Mouse (Mus musculus): ENCODE measurements around the gene Smok2a. TPM values are rescaled to one million over a fixed set of nuclear protein-coding genes. Genes with fewer than 3 reads are reported as not detected.

The Smok2a gene
- polyA plus RNA-seq (2014; fragmentation: Illumina TruSeq; extraction: RNeasy Lipid Tissue Mini Kit (QIAGEN cat#74804); ENCODE audit: low read depth, low replicate concordance), result 15.8 TPM

DNA sequence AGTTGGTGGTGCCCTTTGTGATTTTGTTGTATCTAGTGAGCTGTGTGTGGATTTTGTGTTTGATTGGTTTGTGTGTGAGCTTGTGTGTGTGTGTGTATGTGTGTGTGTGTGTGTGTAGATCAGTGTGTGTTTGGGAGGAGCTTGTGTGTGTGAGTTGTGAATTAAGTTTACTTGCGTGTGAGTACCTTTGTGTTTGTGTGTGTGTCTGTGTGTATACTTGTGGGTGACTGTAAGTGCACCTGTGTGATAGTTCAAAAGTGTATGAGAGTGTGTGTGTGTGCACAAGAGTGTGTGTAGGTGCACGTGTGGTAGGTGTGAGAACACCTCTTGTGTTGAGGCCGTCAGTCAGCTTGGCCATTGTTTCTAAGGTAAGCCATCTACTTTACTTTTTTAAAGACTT is at the start of gene Smok2a:
Smok2a (plus strand) TSS at position 301 of the 400 bp plus-strand sequence.

DNA sequence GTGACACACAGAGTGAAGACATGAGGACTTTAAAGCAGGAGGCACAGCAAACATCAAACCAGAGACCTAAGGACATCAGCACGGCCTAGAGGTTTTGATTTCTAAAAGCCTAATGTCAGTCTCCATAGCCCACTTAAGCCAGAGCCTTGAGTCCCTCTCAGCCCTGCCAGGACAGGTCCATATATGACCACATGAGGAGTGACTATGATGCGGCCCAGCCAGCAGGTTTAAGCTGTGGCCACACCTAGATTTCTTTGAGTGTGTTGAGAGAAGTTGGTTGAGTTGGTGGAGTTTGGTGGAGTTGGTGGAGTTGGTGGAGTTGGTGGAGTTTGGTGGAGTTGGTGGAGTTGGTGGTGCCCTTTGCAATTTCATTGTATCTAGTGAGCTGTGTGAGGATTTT is 9.0 kb downstream of the Smok2a start, which contains the start of gene Smok2b:
Smok2b (plus strand) TSS at position 301 of the 400 bp plus-strand sequence.

Other genes with a start within 250 kb of the Smok2a start
- gene Wtap, start 227.0 kb upstream of the Smok2a start, polyA plus RNA-seq (2014; fragmentation: Illumina TruSeq; extraction: RNeasy Lipid Tissue Mini Kit (QIAGEN cat#74804); ENCODE audit: low read depth, low replicate concordance), result 40.8 TPM
- 62.3 TPM for gene Sod2, start 214.3 kb upstream of the Smok2a start, polyA plus RNA-seq (2014; fragmentation: Illumina TruSeq; extraction: RNeasy Lipid Tissue Mini Kit (QIAGEN cat#74804); ENCODE audit: low read depth, low replicate concordance)
- not detected for gene Gpr31b, start 168.9 kb upstream of the Smok2a start, polyA plus RNA-seq (2014; fragmentation: Illumina TruSeq; extraction: RNeasy Lipid Tissue Mini Kit (QIAGEN cat#74804); ENCODE audit: low read depth, low replicate concordance)
- gene Tcp10b, start 160.1 kb upstream of the Smok2a start, polyA plus RNA-seq (2014; fragmentation: Illumina TruSeq; extraction: RNeasy Lipid Tissue Mini Kit (QIAGEN cat#74804); ENCODE audit: low read depth, low replicate concordance), result 288 TPM
- gene Unc93a, start 89.4 kb upstream of the Smok2a start, polyA plus RNA-seq (2014; fragmentation: Illumina TruSeq; extraction: RNeasy Lipid Tissue Mini Kit (QIAGEN cat#74804); ENCODE audit: low read depth, low replicate concordance), result 3.7 TPM
- 13.8 TPM for gene Smok2b, start 9.1 kb downstream of the Smok2a start, polyA plus RNA-seq (2014; fragmentation: Illumina TruSeq; extraction: RNeasy Lipid Tissue Mini Kit (QIAGEN cat#74804); ENCODE audit: low read depth, low replicate concordance)
- 386 TPM for gene Tcp10c, start 133.4 kb downstream of the Smok2a start, polyA plus RNA-seq (2014; fragmentation: Illumina TruSeq; extraction: RNeasy Lipid Tissue Mini Kit (QIAGEN cat#74804); ENCODE audit: low read depth, low replicate concordance)

Data from testis, adult 10 weeks (tissue).